Mouse (Mus musculus): ENCODE data around the gene Itih3. TPM values are rescaled to one million over a fixed set of nuclear protein-coding genes. Genes with fewer than 3 reads are reported as not detected.

Gene Itih3
- total RNA-seq, 2 experiments from 2014 or later, result 0.12 to 0.23 TPM

GRCm38 (mm10) chr14:30904307-30904706 is 19.3 kb downstream of the Itih3 start:
- no peak for DNase-seq
- intact Hi-C loops (cut with DNase I), result loop anchor here (2.0 kb wide), 1 partner anchor 48 kb away; no protein-coding TSS in a partner anchor

DNA sequence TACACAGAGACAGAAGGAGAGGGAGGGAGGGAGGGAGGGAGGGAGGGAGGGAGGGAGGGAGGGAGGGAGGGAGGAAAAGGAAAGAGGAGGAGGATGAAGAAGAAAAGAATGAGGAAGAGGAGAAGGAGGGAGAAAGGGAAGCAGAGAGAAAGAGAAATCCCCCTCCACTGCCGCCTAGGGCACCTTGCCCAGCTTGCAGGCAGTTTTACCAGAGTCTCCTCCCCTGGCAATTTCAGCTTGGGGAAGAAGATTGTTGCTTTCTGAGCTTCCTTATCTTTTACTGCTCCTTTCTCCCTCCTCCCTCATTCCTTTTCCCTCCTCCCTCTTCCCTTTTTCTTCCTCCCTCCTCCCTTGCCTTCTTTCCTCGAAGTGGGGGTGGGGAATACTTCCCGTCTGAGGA is 20.5 kb downstream of the Itih3 start:
- DNase-seq, result no peak
- intact Hi-C loops (cut with DNase I), result no loop called here

DNA sequence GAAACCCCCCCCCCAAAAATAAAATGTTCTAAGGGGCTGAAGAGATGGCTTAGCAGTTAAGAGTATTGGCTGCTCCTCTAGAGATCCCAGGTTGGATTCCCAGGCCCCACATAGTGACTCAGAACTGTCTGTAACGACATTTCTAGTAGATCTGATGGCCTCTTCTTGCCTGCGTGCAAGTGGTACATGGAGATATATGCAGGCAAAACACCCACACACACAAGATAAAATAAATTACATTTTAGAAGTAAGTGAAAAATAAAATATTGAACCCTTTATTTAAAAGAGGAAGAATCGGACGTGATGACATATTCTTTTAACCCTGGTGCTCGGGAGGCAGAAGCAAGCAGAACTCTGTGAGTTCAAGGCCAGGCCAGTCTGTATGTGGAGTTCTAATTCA is 20.9 kb downstream of the Itih3 start:
- intact Hi-C loops (cut with DNase I), result no loop called here
- DNase-seq, result no peak

- intact Hi-C loops (cut with DNase I), result no loop called here
- no peak for DNase-seq
Measured at GRCm38 (mm10) chr14:30899972-30900371, 23.6 kb downstream of the Itih3 start.

GRCm38 (mm10) chr14:30888271-30888732 is 35.3 kb downstream of the Itih3 start:
- intact Hi-C loops (cut with DNase I), result no loop called here
- DNase-seq, result peak in 1 of 2 experiments; percentile 41

DNA sequence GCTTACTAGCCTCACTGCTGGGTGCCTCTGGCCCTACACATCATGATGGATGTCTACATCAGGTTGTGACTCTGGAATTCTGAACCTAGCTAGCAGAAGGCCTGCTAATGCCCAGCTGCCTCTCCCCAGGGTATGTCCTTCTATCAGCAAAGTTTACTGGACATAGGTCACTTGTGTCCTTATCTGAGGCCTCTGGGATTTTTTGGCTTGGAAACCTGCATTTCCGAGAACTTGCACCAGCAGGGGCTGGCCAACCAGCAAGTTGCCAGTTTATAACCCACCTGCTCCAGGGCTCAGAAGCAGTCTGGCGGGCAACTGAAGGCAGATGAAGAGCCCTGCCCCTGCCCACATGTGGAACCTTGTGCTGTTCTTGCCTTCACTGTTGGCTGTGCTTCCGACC is 37.4 kb downstream of the Itih3 start, which contains the start of gene Itih4:
Gene Itih4, plus strand, starts transcription at position 273 of the 400 bp plus-strand sequence.
- intact Hi-C loops (cut with DNase I), result no loop called here

DNA sequence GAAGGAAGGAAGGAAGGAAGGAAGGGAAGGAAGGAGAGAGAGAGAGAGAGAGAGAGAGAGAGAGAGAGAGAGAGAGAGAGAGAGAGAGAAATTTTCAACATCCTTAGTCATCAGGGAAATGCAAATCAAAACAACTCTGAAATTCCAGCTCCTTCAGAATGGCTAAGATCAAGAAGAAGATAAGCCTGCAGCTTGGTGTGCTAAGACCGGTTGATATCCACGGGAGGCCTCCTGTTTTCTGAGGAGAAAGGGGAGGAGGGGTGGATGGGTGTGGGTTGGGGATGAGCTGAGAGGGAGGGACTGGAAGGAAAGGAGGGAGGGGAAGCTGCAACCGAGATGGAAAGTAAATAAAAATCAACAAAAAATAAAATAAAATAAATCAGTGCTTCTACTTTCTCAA is 38.3 kb downstream of the Itih3 start:
- DNase-seq, result no peak
- intact Hi-C loops (cut with DNase I), result no loop called here

More for the DNA sequence above, 37.4 kb downstream of the Itih3 start, which contains the start of gene Itih4:
- no peak for DNase-seq

- DNase-seq, result no peak
- intact Hi-C loops (cut with DNase I), result loop anchor here (2.0 to 5.0 kb wide), 4 partner anchors 15 to 289 kb away; partner anchors contain the start of gene Tmem110
Measured at GRCm38 (mm10) chr14:30881718-30882108, 41.8 kb downstream of the Itih3 start.

- peak; percentile 60 to 72 for DNase-seq
- intact Hi-C loops (cut with DNase I), result loop anchor here (2.0 to 5.0 kb wide), 4 partner anchors 14 to 289 kb away; partner anchors contain the start of gene Tmem110
Measured at GRCm38 (mm10) chr14:30880811-30881717, 42.5 kb downstream of the Itih3 start.

GRCm38 (mm10) chr14:30880251-30880650 is 43.3 kb downstream of the Itih3 start:
- intact Hi-C loops (cut with DNase I), result loop anchor here (2.0 to 5.0 kb wide), 4 partner anchors 13 to 288 kb away; partner anchors contain the start of gene Tmem110

DNA sequence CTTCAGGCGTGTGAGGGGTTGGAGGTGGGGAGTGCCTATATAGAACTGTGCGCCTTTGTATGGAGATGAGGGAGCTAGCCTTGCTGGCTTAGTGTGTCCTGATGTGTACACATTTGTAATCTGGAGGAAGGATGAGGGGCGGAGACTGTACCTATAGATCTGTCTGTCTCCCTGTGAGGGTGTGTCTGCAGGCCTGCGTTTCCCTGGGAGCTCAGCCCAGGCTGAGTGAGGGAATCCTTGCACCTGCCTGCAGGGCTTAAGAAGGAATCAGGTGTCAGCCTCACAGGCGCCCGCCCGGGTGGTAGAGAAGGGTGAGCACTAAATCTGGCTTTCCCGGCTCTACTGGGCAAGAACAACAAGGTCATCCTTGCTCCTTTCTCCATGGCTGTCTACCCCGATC is 43.8 kb downstream of the Itih3 start:
- intact Hi-C loops (cut with DNase I), result loop anchor here (2.0 to 5.0 kb wide), 4 partner anchors 13 to 287 kb away; partner anchors contain the start of gene Tmem110
- peak in 1 of 2 experiments; percentile 50 for DNase-seq

More at GRCm38 (mm10) chr14:30880251-30880650, 43.3 kb downstream of the Itih3 start:
- no peak for DNase-seq

DNA sequence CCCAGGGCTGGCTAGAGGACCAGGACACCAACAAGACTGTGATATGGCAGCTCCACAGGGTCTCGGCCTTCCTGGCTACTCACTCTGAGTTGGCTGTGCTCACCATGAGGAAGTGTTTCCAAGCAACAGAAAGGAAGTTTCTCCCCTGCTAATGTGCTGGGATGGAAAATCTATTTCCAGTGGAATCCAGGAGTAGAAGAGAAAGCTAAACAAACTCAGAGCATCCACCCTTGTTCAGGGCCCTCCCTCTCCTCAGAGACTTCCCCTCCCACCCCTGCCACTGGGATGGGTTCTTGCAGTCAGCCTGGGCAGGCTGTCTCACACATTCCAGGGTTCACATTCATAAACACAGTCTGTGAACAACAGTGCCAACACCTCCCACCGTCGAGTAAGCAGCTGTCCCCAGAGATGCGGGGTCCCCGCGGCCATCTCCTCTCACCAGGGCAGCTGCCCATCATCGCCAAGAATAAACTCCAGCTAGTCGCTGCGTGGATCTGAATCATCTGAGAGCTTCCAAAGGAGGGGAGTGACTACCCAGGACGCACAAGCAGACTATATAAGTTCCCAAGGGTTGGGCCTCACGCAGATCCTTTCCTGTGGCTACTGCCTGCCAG is 44.5 kb downstream of the Itih3 start, which contains the start of gene Mustn1:
Gene Mustn1, plus strand, starts transcription at position 243 of the 614 bp plus-strand sequence.
- DNase-seq, result peak; percentile 57 to 65
- intact Hi-C loops (cut with DNase I), result no loop called here

DNA sequence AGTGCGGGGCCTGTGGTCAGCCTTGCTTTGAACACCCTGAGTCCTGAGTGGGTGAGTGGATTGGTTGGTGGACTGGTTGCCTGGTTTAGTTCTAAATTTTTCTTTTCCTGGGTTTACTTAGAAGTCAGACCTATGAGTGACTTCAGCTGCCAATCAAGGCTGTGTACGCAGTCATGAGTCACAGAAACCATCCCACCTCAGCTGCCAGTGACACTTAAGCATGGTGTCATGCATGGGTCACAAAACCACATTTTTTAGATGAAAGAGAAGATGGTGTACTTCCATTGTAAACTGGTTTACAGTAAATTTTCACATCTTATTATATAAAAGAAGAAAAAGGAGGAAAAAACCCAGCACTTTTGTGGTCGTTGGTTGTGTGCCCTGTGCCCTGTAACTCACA is 45.7 kb downstream of the Itih3 start:
- DNase-seq, result no peak
- intact Hi-C loops (cut with DNase I), result no loop called here

DNA sequence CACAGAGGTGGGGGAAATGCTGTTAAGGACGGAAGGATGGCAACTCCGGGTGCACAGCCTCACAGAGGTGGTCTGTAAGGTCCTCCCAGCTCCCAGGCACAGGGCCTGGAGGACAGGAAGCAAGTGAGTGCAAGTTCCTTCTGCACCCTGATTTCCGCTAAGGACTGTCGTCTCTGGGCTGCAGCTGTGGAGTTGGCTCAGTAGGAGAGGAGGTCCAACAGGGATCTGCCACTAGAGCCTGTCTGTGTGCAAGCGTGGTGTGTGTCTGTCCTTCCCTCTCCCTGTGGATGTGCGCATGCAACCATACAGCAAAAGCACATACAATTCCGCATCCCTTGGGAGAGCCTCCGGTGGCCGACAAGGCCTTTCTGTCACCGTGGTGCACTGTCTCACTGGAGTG is 47.1 kb downstream of the Itih3 start:
- intact Hi-C loops (cut with DNase I), result no loop called here
- no peak for DNase-seq

GRCm38 (mm10) chr14:30875955-30876354 is 47.6 kb downstream of the Itih3 start:
- intact Hi-C loops (cut with DNase I), result no loop called here
- DNase-seq, result no peak

DNA sequence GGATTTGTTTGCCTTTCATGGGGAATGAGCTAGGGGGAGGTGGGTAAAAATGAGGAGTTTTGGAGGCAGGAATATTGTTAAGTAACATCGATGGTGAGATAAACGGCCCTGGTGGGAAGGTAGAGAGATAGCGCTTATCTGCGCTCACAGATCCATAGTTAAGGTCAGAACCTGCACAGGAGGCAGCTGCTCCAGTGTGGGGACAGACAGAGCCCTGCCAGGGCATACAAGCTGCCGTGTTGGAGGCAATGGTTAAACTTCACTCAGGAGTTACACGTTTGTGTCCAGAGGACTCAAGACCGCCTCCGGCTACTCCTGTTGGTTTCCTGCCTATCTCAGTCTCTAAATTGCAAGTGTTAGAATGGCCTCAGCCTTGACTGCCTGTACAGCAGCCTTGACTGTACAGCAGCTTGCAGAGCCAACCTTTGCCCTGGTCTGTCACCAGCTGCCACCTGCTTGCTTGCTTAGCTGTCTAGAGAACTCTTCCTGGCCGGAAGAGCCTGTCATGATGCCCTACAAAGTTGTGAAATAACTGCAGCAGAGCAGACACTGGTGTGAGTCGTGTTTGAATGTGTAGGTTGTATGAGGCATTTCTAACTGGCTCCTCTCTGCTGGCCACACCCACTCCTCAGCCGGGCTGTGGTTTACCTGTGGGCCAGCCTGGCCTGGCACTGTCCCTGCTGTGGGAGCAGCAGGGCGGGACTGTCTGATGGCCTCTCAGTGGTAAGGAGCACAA is 48.3 kb downstream of the Itih3 start:
- DNase-seq, result no peak
- intact Hi-C loops (cut with DNase I), result no loop called here

- intact Hi-C loops (cut with DNase I), result no loop called here
- DNase-seq, result no peak
Measured at GRCm38 (mm10) chr14:30874095-30874700, 49.4 kb downstream of the Itih3 start.

DNA sequence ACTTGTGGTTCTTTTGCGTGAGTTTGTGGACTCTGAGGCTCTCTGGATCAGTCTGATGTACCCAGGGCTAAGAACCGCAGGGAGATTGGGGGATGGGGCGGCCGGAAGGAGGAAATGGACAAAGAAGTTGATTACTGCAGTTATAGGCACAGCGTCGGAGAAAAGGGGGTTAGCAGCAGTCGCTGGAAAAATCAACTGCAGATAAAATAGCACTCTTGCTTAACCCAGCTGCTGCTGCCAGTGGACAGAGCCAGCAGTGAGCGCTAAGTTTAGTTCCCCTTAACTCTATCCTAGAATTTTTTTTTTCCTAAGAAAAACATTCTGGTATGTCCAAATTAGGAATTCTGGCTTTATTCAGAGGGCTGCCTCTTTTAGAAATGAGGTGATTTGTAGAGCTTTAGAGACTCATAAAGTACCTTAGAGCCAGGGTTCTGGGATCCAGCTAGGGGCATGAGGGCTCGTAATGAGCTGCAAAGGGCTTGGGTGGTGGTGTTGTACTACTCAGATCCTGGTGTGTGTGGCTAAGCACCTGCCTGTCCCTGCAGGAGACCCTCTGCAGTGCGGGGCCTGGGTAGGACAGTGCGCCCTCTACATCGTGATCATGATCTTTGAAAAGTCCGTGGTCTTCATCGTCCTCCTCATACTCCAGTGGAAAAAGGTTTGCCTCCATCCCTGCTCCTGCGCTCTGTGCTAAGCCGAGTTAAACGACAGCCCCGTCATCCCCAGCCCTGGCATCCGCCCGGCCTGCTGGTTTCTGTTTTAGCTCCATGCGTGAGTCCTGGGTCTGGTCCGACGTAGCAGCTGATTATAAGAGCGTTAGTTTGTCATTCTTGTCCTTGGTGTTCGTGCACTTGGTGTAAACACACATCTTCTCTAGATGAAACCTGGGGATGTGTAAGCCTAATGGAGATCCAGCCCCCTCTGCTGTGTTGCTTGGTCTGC is 53.1 kb downstream of the Itih3 start:
- peak in 1 of 2 experiments; percentile 31 for DNase-seq

GRCm38 (mm10) chr14:30869391-30869801 is 54.2 kb downstream of the Itih3 start:
- DNase-seq, result peak; percentile 45 to 58
- intact Hi-C loops (cut with DNase I), result loop anchor here (5.0 kb wide), 1 partner anchor 152 kb away; no protein-coding TSS in a partner anchor

More for the DNA sequence above, 53.1 kb downstream of the Itih3 start:
- intact Hi-C loops (cut with DNase I), result no loop called here

Measured in gastrocnemius, postnatal 36 days (tissue).